ENCODE assay signal across 8 mouse cellular contexts in the genomic region with DNA sequence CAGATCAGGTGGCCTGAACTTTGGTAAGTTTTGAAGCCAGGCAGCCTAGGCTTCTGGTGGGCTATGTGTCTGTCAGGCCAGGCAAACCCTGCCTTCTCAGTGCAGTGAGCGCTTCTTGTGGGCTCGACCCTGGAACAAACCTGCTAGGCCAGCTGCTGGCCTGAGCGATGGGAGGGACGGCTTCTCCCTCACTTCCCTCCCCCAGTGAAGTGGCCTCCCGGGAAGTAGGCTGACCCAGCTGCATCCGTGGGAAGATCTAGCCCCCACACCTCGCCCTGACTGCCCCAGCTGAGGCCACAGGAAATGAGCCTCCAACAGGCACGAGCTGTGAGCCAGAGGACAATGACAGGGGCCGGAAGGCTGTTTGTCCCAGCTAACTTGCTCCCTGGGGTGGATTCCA. TPM values are rescaled to one million over a fixed set of nuclear protein-coding genes. Genes with fewer than 3 reads are reported as not detected.
DNase-seq lines count a peak whose midpoint lies in the region; ATAC-seq and TF ChIP-seq lines count a peak whose summit lies in the region.

No protein-coding gene starts in this region.

- H3K4me1 ChIP-seq in heart, embryonic 12.5 days (replicated peaks), result peaks cover 23% of the 10 kb centered on the region
- peaks cover 32% of the 10 kb centered on the region for H3K4me1 ChIP-seq in kidney, postnatal 0 days (replicated peaks; ENCODE audit: insufficient read depth, low read length)
- H3K4me1 ChIP-seq in testis, adult 2 months (ENCODE audit: control insufficient read depth, insufficient read depth, low read length), result peaks cover 9% of the 10 kb centered on the region

- no peak overlapping the region for H3K4me3 ChIP-seq in left cerebral cortex, adult 2 months
- H3K4me3 ChIP-seq in heart, embryonic 12.5 days, result no peak overlapping the region
- no peak overlapping the region for H3K4me3 ChIP-seq in kidney, postnatal 0 days (replicated peaks; ENCODE audit: low read depth, low read length)
- H3K4me3 ChIP-seq in testis, adult 2 months (ENCODE audit: control insufficient read depth, low read depth, low read length), result no peak overlapping the region

- intact Hi-C loops in left cerebral cortex, adult 2 months (cut with DNase I), result no loop called here

- peak; percentile 82 for ATAC-seq in heart, embryonic 12.5 days (ENCODE audit: insufficient number of reproducible peaks, low FRiP score)
- ATAC-seq in kidney, postnatal 0 days (replicated peaks; ENCODE audit: low FRiP score, low read depth), result peak; percentile 86

- peak in 1 of 2 experiments; percentile 9 for DNase-seq in left cerebral cortex, adult 2 months (ENCODE audit: extremely low spot score in 1 of 2, low spot score in 2 of 2)
- DNase-seq in left cerebral cortex, adult 11 months (ENCODE audit: low spot score), result no peak
- peak; percentile 72 for DNase-seq in embryo, embryonic 10 days (ENCODE audit: low spot score)
- peak; percentile 96 for DNase-seq in kidney, postnatal 0 days (ENCODE audit: low spot score)
- peak; percentile 87 for DNase-seq in lung, postnatal 25 days (ENCODE audit: low spot score)
- DNase-seq in cerebellum, adult 9-10 months, result no peak

- no peaks in the 10 kb centered on the region for H3K36me3 ChIP-seq in heart, embryonic 12.5 days
- no peaks in the 10 kb centered on the region for H3K36me3 ChIP-seq in kidney, postnatal 0 days (ENCODE audit: insufficient read depth, low read length)
- no peaks in the 10 kb centered on the region for H3K36me3 ChIP-seq in testis, adult 2 months (ENCODE audit: control insufficient read depth, insufficient read depth, low read length)

- peak overlapping the region; percentile 47; the same call in 1 of the 2 replicates for H3K27ac ChIP-seq in left cerebral cortex, adult 2 months
- peak overlapping the region; percentile 82 for H3K27ac ChIP-seq in heart, embryonic 12.5 days (ENCODE audit: poor library complexity, severe bottlenecking)
- H3K27ac ChIP-seq in kidney, postnatal 0 days, result peak overlapping the region; percentile 90
- H3K27ac ChIP-seq in testis, adult 2 months (ENCODE audit: control insufficient read depth, insufficient read depth, low read depth, low read length), result peak overlapping the region; percentile 52

- no peak for TF ChIP-seq CTCF in left cerebral cortex, adult 2 months (IDR thresholded peaks at IDR 0.05)
- no peak for TF ChIP-seq CTCF in kidney, postnatal 0 days (IDR thresholded peaks at IDR 0.05; ENCODE audit: low read depth)
- no peak for TF ChIP-seq CTCF in testis, adult 2 months (IDR thresholded peaks at IDR 0.05; ENCODE audit: control insufficient read depth, insufficient read depth, insufficient replicate concordance, low read depth, low read length)

- H3K9ac ChIP-seq in heart, embryonic 12.5 days, result peak overlapping the region; percentile 49; the same call in 1 of the 2 replicates
- no peak overlapping the region for H3K9ac ChIP-seq in kidney, postnatal 0 days (ENCODE audit: low read depth, low read length)

- TF ChIP-seq POLR2A in testis, adult 2 months (IDR thresholded peaks at IDR 0.05; ENCODE audit: control insufficient read depth, low read depth, low read length), result no peak

- H3K27me3 ChIP-seq in heart, embryonic 12.5 days (replicated peaks), result no peaks in the 10 kb centered on the region
- H3K27me3 ChIP-seq in kidney, postnatal 0 days (ENCODE audit: insufficient read depth, low read length), result no peaks in the 10 kb centered on the region
- H3K27me3 ChIP-seq in testis, adult 2 months (ENCODE audit: control insufficient read depth, insufficient read depth, low read length), result no peaks in the 10 kb centered on the region

- no peaks in the 10 kb centered on the region; the same call in 1 of the 2 replicates for H3K9me3 ChIP-seq in heart, embryonic 12.5 days (replicated peaks)
- no peaks in the 10 kb centered on the region for H3K9me3 ChIP-seq in kidney, postnatal 0 days (replicated peaks; ENCODE audit: low read length)

- no peak overlapping the region for H3K4me2 ChIP-seq in heart, embryonic 12.5 days
- H3K4me2 ChIP-seq in kidney, postnatal 0 days (ENCODE audit: low read length), result no peak overlapping the region

- WGBS in heart, embryonic 12.5 days, result 15% methylated on average over 9 of the region's 9 CpGs
- WGBS in kidney, postnatal 0 days, result 6% methylated on average over 9 of the region's 9 CpGs

RNA-seq across cellular contexts. Expression of gene Smtn, which starts 32.7 kb away (rescaled TPM):
- total RNA-seq in left cerebral cortex, adult 2 months (2021), result 10 to 100 TPM in 1 of 2 experiments, 1 to 10 TPM in 1; 9.6 to 12.2 TPM
- 94.7 and 95.3 TPM in 2 replicates for polyA plus RNA-seq in heart, embryonic 12.5 days (2016; fragmentation: Nextera tagmentation; extraction: Ambion mirVana)
- 86.4 and 94.3 TPM in 2 replicates for polyA plus RNA-seq in kidney, postnatal 0 days (2015; fragmentation: Nextera tagmentation; extraction: Ambion mirVana)
- polyA plus RNA-seq in testis, adult 2 months (2012; rRNA removed), result 4.4 and 6.9 TPM in 2 replicates

RNA-seq across cellular contexts. Expression of gene Selenom, which starts 58.6 kb away (rescaled TPM):
- 100 to 1,000 TPM; 135 to 138 TPM for total RNA-seq in left cerebral cortex, adult 2 months (2021)
- 125 and 129 TPM in 2 replicates for polyA plus RNA-seq in heart, embryonic 12.5 days (2016; fragmentation: Nextera tagmentation; extraction: Ambion mirVana)
- polyA plus RNA-seq in kidney, postnatal 0 days (2015; fragmentation: Nextera tagmentation; extraction: Ambion mirVana), result 124 and 125 TPM in 2 replicates
- 13.8 and 19.2 TPM in 2 replicates for polyA plus RNA-seq in testis, adult 2 months (2012; rRNA removed)

Comparison
In these comparisons a context has a peak if more than half of its experiments do, and no peak if none do; other contexts are left out.
1. DNase-seq: peak in embryo, embryonic 10 days (single experiment), kidney, postnatal 0 days (single experiment) and lung, postnatal 25 days (single experiment); none in left cerebral cortex, adult 11 months (single experiment) and cerebellum, adult 9-10 months (single experiment).
2. RNA of gene Smtn, which starts 32.7 kb away (polyA plus RNA-seq): 94.7 to 95.3 TPM in heart, embryonic 12.5 days and 86.4 to 94.3 TPM in kidney, postnatal 0 days; 4.4 to 6.9 TPM in testis, adult 2 months; every median in the first group is over 10 times any median in the second.
3. Peak in every context shown above with its lines, with median percentiles within 50 percentile points of each other: H3K27ac ChIP-seq.